Mouse (Mus musculus): ENCODE data around the gene Hist1h4k. TPM values are rescaled to one million over a fixed set of nuclear protein-coding genes. Genes with fewer than 3 reads are reported as not detected.

The Hist1h4k gene
- polyA plus RNA-seq, 1 experiment from 2014 or later: not detected

Small RNA genes lying within 50 kb of the gene (microRNA-seq; reads per million reads assigned to microRNA genes)
- gene Gm44346 (not detected), gene Gm44357 (not detected), gene Gm44367 (not detected), gene Gm44454 (not detected)

Other genes with a start within 250 kb of the Hist1h4k start
- 4.7 and 6.6 TPM in 2 replicates for gene Gm11273, start 249.1 kb downstream of the Hist1h4k start, polyA plus RNA-seq (2014; fragmentation: Nextera tagmentation; extraction: Ambion mirVana)
- gene Zkscan8, start 219.4 kb downstream of the Hist1h4k start, polyA plus RNA-seq (2014; fragmentation: Nextera tagmentation; extraction: Ambion mirVana): 6.1 and 10.9 TPM in 2 replicates
- gene Olfr1366, start 207.7 kb downstream of the Hist1h4k start, polyA plus RNA-seq (2014; fragmentation: Nextera tagmentation; extraction: Ambion mirVana): 0.07 and 0.20 TPM in 2 replicates
- 0.05 and 0.13 TPM in 2 replicates for gene Olfr1535, start 190.6 kb downstream of the Hist1h4k start, polyA plus RNA-seq (2014; fragmentation: Nextera tagmentation; extraction: Ambion mirVana)
- gene Olfr1364, start 168.7 kb downstream of the Hist1h4k start, polyA plus RNA-seq (2014; fragmentation: Nextera tagmentation; extraction: Ambion mirVana): not detected in 2 replicates
- not detected in 2 replicates for gene Olfr1362, start 136.5 kb downstream of the Hist1h4k start, polyA plus RNA-seq (2014; fragmentation: Nextera tagmentation; extraction: Ambion mirVana)
- gene Olfr11, start 108.0 kb downstream of the Hist1h4k start, polyA plus RNA-seq (2014; fragmentation: Nextera tagmentation; extraction: Ambion mirVana): not detected in 2 replicates
- gene Olfr1361, start 87.1 kb downstream of the Hist1h4k start, polyA plus RNA-seq (2014; fragmentation: Nextera tagmentation; extraction: Ambion mirVana): not detected in 2 replicates
- not detected in 2 replicates for gene Olfr1360, start 73.1 kb downstream of the Hist1h4k start, polyA plus RNA-seq (2014; fragmentation: Nextera tagmentation; extraction: Ambion mirVana)
- gene Olfr1359, start 52.4 kb downstream of the Hist1h4k start, polyA plus RNA-seq (2014; fragmentation: Nextera tagmentation; extraction: Ambion mirVana): not detected in 2 replicates
- gene Hist1h2bl, start 34.4 kb downstream of the Hist1h4k start, polyA plus RNA-seq (2014; fragmentation: Nextera tagmentation; extraction: Ambion mirVana): 1.2 TPM in 1 of 2 replicates, not detected in the other
- 13.6 and 22.1 TPM in 2 replicates for gene Hist1h2ai, start 34.1 kb downstream of the Hist1h4k start, polyA plus RNA-seq (2014; fragmentation: Nextera tagmentation; extraction: Ambion mirVana)
- 2.9 and 6.0 TPM in 2 replicates for gene Hist1h3h, start 32.8 kb downstream of the Hist1h4k start, polyA plus RNA-seq (2014; fragmentation: Nextera tagmentation; extraction: Ambion mirVana)
- 1.1 and 1.4 TPM in 2 replicates for gene Hist1h2bm, start 28.5 kb downstream of the Hist1h4k start, polyA plus RNA-seq (2014; fragmentation: Nextera tagmentation; extraction: Ambion mirVana)
- 0.66 TPM in 2 replicates for gene Hist1h4j, start 15.4 kb downstream of the Hist1h4k start, polyA plus RNA-seq (2014; fragmentation: Nextera tagmentation; extraction: Ambion mirVana)
- gene Hist1h2ak, start 3.3 kb upstream of the Hist1h4k start, polyA plus RNA-seq (2014; fragmentation: Nextera tagmentation; extraction: Ambion mirVana): 2.4 and 4.4 TPM in 2 replicates
- 1.0 and 1.6 TPM in 2 replicates for gene Hist1h2bn, start 3.6 kb upstream of the Hist1h4k start, polyA plus RNA-seq (2014; fragmentation: Nextera tagmentation; extraction: Ambion mirVana)
- gene Hist1h1b, start 30.1 kb upstream of the Hist1h4k start, polyA plus RNA-seq (2014; fragmentation: Nextera tagmentation; extraction: Ambion mirVana): 1.8 and 4.0 TPM in 2 replicates
- 49.4 and 58.4 TPM in 2 replicates for gene Hist1h3i, start 32.9 kb upstream of the Hist1h4k start, polyA plus RNA-seq (2014; fragmentation: Nextera tagmentation; extraction: Ambion mirVana)
- 3.1 TPM in 1 of 2 replicates, not detected in the other for gene Hist1h2an, start 36.7 kb upstream of the Hist1h4k start, polyA plus RNA-seq (2014; fragmentation: Nextera tagmentation; extraction: Ambion mirVana)
- not detected in 2 replicates for gene Hist1h2bp, start 37.0 kb upstream of the Hist1h4k start, polyA plus RNA-seq (2014; fragmentation: Nextera tagmentation; extraction: Ambion mirVana)
- 4.2 and 4.5 TPM in 2 replicates for gene Hist1h2bq, start 59.7 kb upstream of the Hist1h4k start, polyA plus RNA-seq (2014; fragmentation: Nextera tagmentation; extraction: Ambion mirVana)
- not detected in 2 replicates for gene Hist1h2ao, start 60.0 kb upstream of the Hist1h4k start, polyA plus RNA-seq (2014; fragmentation: Nextera tagmentation; extraction: Ambion mirVana)
- not detected in 2 replicates for gene Hist1h4m, start 61.2 kb upstream of the Hist1h4k start, polyA plus RNA-seq (2014; fragmentation: Nextera tagmentation; extraction: Ambion mirVana)
- gene Hist1h4n, start 81.7 kb upstream of the Hist1h4k start, polyA plus RNA-seq (2014; fragmentation: Nextera tagmentation; extraction: Ambion mirVana): 5.7 and 9.6 TPM in 2 replicates
- gene Hist1h2ap, start 83.0 kb upstream of the Hist1h4k start, polyA plus RNA-seq (2014; fragmentation: Nextera tagmentation; extraction: Ambion mirVana): 613 and 855 TPM in 2 replicates
- 4.0 and 4.1 TPM in 2 replicates for gene Hist1h2br, start 83.2 kb upstream of the Hist1h4k start, polyA plus RNA-seq (2014; fragmentation: Nextera tagmentation; extraction: Ambion mirVana)
- gene Zfp184, start 194.6 kb upstream of the Hist1h4k start, polyA plus RNA-seq (2014; fragmentation: Nextera tagmentation; extraction: Ambion mirVana): 16.8 and 18.2 TPM in 2 replicates
- gene Pom121l2, start 230.7 kb upstream of the Hist1h4k start, polyA plus RNA-seq (2014; fragmentation: Nextera tagmentation; extraction: Ambion mirVana): not detected in 2 replicates